Mouse (Mus musculus) adrenal gland, adult 2 months (tissue): ENCODE measurements around the gene Slc25a26. TPM values are rescaled to one million over a fixed set of nuclear protein-coding genes. Genes with fewer than 3 reads are reported as not detected.
"Not testable (repeated sequence)": the region's sequence is repeated elsewhere in the genome, so short reads cannot be mapped to it uniquely, and the experiment has no call there.

Experiments
- DNase-seq: peaks from one replicate; pipeline ENCODE4 v3.0.0; 2021
- polyA plus RNA-seq: library from polyadenylated mRNA; depleted of rRNA; stranded (reverse); fragments of >200 nt; gene quantifications from 2 replicates; pipeline ENCODE4 v1.2.3, GENCODE M21; 2012
- total RNA-seq, 2 experiments: library from RNA; stranded (reverse); gene quantifications; 2 replicates each; pipeline ENCODE4 v1.2.3; 2021

Gene Slc25a26
- total and polyA plus RNA-seq, 3 experiments = 9.5 to 12.7 (median 9.6) TPM

GRCm38 (mm10) chr6:94550851-94551250 is 50.7 kb downstream of the Slc25a26 start:
- DNase-seq = no peak

- DNase-seq = no peak
Observed at GRCm38 (mm10) chr6:94553085-94553484, 53.0 kb downstream of the Slc25a26 start.

- not testable (repeated sequence) for DNase-seq
Observed at GRCm38 (mm10) chr6:94558603-94559002, 58.5 kb downstream of the Slc25a26 start.

GRCm38 (mm10) chr6:94560896-94561295 is 60.8 kb downstream of the Slc25a26 start:
- DNase-seq = no peak

GRCm38 (mm10) chr6:94561346-94561745 is 61.2 kb downstream of the Slc25a26 start:
- no peak for DNase-seq

GRCm38 (mm10) chr6:94563203-94563940 is 63.2 kb downstream of the Slc25a26 start:
- peak; percentile 15 for DNase-seq

GRCm38 (mm10) chr6:94565766-94566165 is 65.6 kb downstream of the Slc25a26 start:
- no peak for DNase-seq

GRCm38 (mm10) chr6:94568040-94568439 is 67.9 kb downstream of the Slc25a26 start:
- DNase-seq = no peak

GRCm38 (mm10) chr6:94575526-94576166 is 75.5 kb downstream of the Slc25a26 start:
- no peak for DNase-seq

GRCm38 (mm10) chr6:94577991-94578390 is 77.9 kb downstream of the Slc25a26 start:
- no peak for DNase-seq

GRCm38 (mm10) chr6:94582055-94582454 is 81.9 kb downstream of the Slc25a26 start:
- DNase-seq = no peak

GRCm38 (mm10) chr6:94584147-94584695 is 84.1 kb downstream of the Slc25a26 start:
- DNase-seq = no peak

- no peak for DNase-seq
Observed at GRCm38 (mm10) chr6:94584976-94585375, 84.8 kb downstream of the Slc25a26 start.

GRCm38 (mm10) chr6:94588365-94588764 is 88.2 kb downstream of the Slc25a26 start:
- no peak for DNase-seq

GRCm38 (mm10) chr6:94592243-94592642 is 92.1 kb downstream of the Slc25a26 start:
- DNase-seq = no peak

- DNase-seq = no peak
Observed at GRCm38 (mm10) chr6:94592710-94593109, 92.6 kb downstream of the Slc25a26 start.

- DNase-seq = no peak
Observed at GRCm38 (mm10) chr6:94594096-94594665, 94.0 kb downstream of the Slc25a26 start.

GRCm38 (mm10) chr6:94594711-94595110 is 94.6 kb downstream of the Slc25a26 start:
- DNase-seq = no peak

GRCm38 (mm10) chr6:94595206-94595605 is 95.1 kb downstream of the Slc25a26 start:
- DNase-seq = no peak

GRCm38 (mm10) chr6:94596051-94596760 is 96.1 kb downstream of the Slc25a26 start:
- DNase-seq = no peak

- DNase-seq = no peak
Observed at GRCm38 (mm10) chr6:94596761-94597485, 96.8 kb downstream of the Slc25a26 start.

GRCm38 (mm10) chr6:94598421-94598820 is 98.3 kb downstream of the Slc25a26 start:
- no peak for DNase-seq
